Mouse (Mus musculus): ENCODE measurements around the gene Lclat1.

GRCm38 (mm10) chr17:73247758-73248157, 140.0 kb downstream of the Lclat1 start:
- TF ChIP-seq GATA1 (IDR thresholded peaks at IDR 0.05; ENCODE audit: borderline replicate concordance, low read length) (no peak), FLI1 (IDR thresholded peaks at IDR 0.05; ENCODE audit: low read length) (no peak)
